Mouse (Mus musculus): ENCODE data around the gene Pomp. TPM values are rescaled to one million over a fixed set of nuclear protein-coding genes. Genes with fewer than 3 reads are reported as not detected.

The Pomp gene
- polyA plus RNA-seq, 1 experiment from 2014 or later: 397 TPM

GRCm38 (mm10) chr5:147916171-147916570 is 55.9 kb downstream of the Pomp start:
- Histone ChIP-seq H3K27me3 (replicated peaks; ENCODE audit: insufficient read depth, low read length) (no peaks in the 10 kb centered on the region), H3K27ac (ENCODE audit: low read length) (no peak overlapping the region), H3K4me1 (ENCODE audit: insufficient read depth, low read depth, low read length) (0 out of 2 replicates have a peak, but pooled peaks cover 5% of the 10 kb centered on the region), H3K36me3 (ENCODE audit: insufficient read depth, low read length) (no peaks in the 10 kb centered on the region), H3K9ac (replicated peaks; ENCODE audit: low read depth) (no peak overlapping the region), H3K9me3 (ENCODE audit: low read length) (no peaks in the 10 kb centered on the region), H3K4me3 (ENCODE audit: low read depth, low read length) (no peak overlapping the region), H3K4me2 (replicated peaks; ENCODE audit: low read depth, low read length) (no peak overlapping the region)
- 79% methylated on average over 9 of the region's 9 CpGs for WGBS
- no peak for TF ChIP-seq CTCF (IDR thresholded peaks at IDR 0.05)
- TF ChIP-seq EP300 (IDR thresholded peaks at IDR 0.05): no peak
- no peak for DNase-seq (ENCODE audit: low spot score)
- no peak for ATAC-seq

DNA sequence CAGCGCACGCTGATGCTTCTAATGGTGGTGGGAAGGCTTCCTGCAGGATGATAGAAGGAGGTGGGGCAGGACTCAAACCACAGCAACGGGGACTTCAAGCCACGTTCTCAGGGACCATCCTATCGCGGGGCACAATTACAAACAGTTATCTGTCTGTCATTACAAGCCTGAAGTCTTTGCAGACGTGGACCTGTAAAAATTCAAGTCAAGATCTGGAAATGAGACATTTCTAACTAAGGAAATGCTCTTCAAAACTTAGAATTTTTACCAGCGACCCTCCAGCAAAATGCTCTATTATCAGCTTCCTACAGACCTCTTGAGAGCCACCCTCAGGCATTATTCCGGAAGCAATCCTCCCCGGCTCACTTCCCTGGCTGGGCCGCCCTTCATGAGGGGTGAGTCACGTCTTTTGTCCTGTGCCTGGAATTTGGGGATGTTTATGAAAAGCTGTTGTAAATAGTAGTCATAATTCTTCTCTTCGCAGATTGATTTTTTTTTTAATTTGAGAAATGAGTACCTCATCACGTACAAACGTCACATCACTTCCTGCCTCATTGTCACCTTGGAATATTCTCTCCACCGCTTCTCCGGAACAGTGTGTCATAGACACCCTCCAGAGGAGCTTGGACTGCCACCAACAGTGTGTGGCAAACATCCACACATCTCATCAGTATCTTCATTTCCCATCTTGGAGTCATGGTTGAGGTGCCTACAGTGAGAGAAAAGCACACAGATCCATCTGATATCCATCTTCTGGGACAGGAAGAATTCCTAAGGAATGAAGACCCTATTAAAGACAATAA is 58.0 kb downstream of the Pomp start:
- no peaks in the 10 kb centered on the region for H3K9me3 ChIP-seq (ENCODE audit: low read length)
- WGBS: 45% methylated on average over 17 of the region's 17 CpGs
- H3K4me3 ChIP-seq (ENCODE audit: low read depth, low read length): no peak overlapping the region
- TF ChIP-seq EP300 (IDR thresholded peaks at IDR 0.05): peak; percentile 99
- no peak for TF ChIP-seq CTCF (IDR thresholded peaks at IDR 0.05)
- H3K9ac ChIP-seq (replicated peaks; ENCODE audit: low read depth): no peak overlapping the region
- 0 out of 2 replicates have a peak overlapping the region, but pooled peaks have one; percentile 38 for H3K27ac ChIP-seq (ENCODE audit: low read length)
- DNase-seq (ENCODE audit: low spot score) (peak; percentile 74), ATAC-seq (peak; percentile 86)
- H3K4me2 ChIP-seq (replicated peaks; ENCODE audit: low read depth, low read length): no peak overlapping the region
- no peaks in the 10 kb centered on the region for H3K27me3 ChIP-seq (replicated peaks; ENCODE audit: insufficient read depth, low read length)
- 0 out of 2 replicates have a peak, but pooled peaks cover 5% of the 10 kb centered on the region for H3K4me1 ChIP-seq (ENCODE audit: insufficient read depth, low read depth, low read length)
- no peaks in the 10 kb centered on the region for H3K36me3 ChIP-seq (ENCODE audit: insufficient read depth, low read length)

- Histone ChIP-seq H3K4me3 (ENCODE audit: low read depth, low read length) (no peak overlapping the region), H3K36me3 (ENCODE audit: insufficient read depth, low read length) (no peaks in the 10 kb centered on the region), H3K4me2 (replicated peaks; ENCODE audit: low read depth, low read length) (no peak overlapping the region), H3K9ac (replicated peaks; ENCODE audit: low read depth) (no peak overlapping the region), H3K4me1 (ENCODE audit: insufficient read depth, low read depth, low read length) (no peaks in the 10 kb centered on the region), H3K27ac (ENCODE audit: low read length) (no peak overlapping the region), H3K27me3 (replicated peaks; ENCODE audit: insufficient read depth, low read length) (no peaks in the 10 kb centered on the region), H3K9me3 (ENCODE audit: low read length) (no peaks in the 10 kb centered on the region)
- ATAC-seq (no peak), DNase-seq (ENCODE audit: low spot score) (no peak)
- TF ChIP-seq EP300 (IDR thresholded peaks at IDR 0.05) (no peak), CTCF (IDR thresholded peaks at IDR 0.05) (no peak)
- WGBS: 66% methylated on average over 5 of the region's 5 CpGs
Observed at GRCm38 (mm10) chr5:147924621-147925020, 64.4 kb downstream of the Pomp start.

Other genes with a start within 250 kb of the Pomp start
- 18.1 and 19.5 TPM in 2 replicates for gene Flt1, start 134.4 kb upstream of the Pomp start, polyA plus RNA-seq (2015; fragmentation: Nextera tagmentation; extraction: Ambion mirVana)
- gene Slc46a3, start 34.4 kb downstream of the Pomp start, polyA plus RNA-seq (2015; fragmentation: Nextera tagmentation; extraction: Ambion mirVana): 9.4 and 10.7 TPM in 2 replicates
- 5.5 TPM in 2 replicates for gene Mtus2, start 96.9 kb downstream of the Pomp start, polyA plus RNA-seq (2015; fragmentation: Nextera tagmentation; extraction: Ambion mirVana)